26 mouse cellular contexts compared by ENCODE assay signal in the genomic region with DNA sequence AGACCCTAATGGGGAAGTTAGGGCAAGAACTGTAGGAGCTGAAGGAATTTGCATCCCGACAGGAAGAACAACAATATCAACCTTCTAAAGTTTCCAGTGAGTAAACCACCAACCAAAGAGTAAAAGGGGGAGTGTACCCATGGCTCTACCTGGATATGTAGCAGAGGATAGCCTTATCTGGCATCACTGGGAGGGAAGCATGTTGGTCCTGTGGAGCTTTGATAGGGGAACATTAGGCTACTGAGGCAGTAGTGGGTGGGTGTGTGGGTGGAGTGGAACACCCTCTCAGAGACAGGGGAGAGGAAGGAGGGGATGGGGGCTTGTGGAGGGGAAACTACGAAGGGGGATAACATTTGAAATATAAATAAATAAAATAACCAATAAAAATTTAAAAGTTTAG.
"Had no signal": no experiment of that assay in that cellular context is flagged by ENCODE, and none has a peak within 500 bp of the region (broad histone marks: within the 10 kb centered on the region; RNA-seq: fewer than 3 reads in every experiment).

No protein-coding gene starts in this region.

- H3K27me3 ChIP-seq: heart, embryonic 12.5 days; hindbrain, embryonic 12.5 days; kidney, embryonic 15.5 days; limb, embryonic 13.5 days; limb, embryonic 15.5 days; liver, embryonic 12.5 days had no signal

- H3K4me1 ChIP-seq: heart, embryonic 10.5 days; heart, embryonic 12.5 days; hindbrain, embryonic 10.5 days; hindbrain, embryonic 12.5 days; kidney, embryonic 15.5 days; limb, embryonic 13.5 days; limb, embryonic 15.5 days; liver, embryonic 12.5 days had no signal

- ATAC-seq: hindbrain, embryonic 16.5 days; intestine, embryonic 16.5 days; liver, embryonic 12.5 days had no signal

- H3K9me3 ChIP-seq: heart, embryonic 10.5 days; heart, embryonic 12.5 days; hindbrain, embryonic 10.5 days; hindbrain, embryonic 12.5 days; kidney, embryonic 15.5 days; limb, embryonic 13.5 days; limb, embryonic 15.5 days; liver, embryonic 12.5 days had no signal

- DNase-seq: gastrocnemius, postnatal 14 days; gastrocnemius, postnatal 36 days; heart, adult 11 months; heart, postnatal 10 days; heart, postnatal 4 days; kidney, adult 11 months; kidney, adult 2 months; kidney, adult 9 months; kidney, postnatal 14 days; kidney, postnatal 36 days; layer of hippocampus, adult 9-11 months; layer of hippocampus, postnatal 36 days; left cerebral cortex, postnatal 4 days had no signal

- H3K27ac ChIP-seq: heart, embryonic 10.5 days; hindbrain, embryonic 10.5 days; hindbrain, embryonic 12.5 days; hindbrain, embryonic 14.5 days; kidney, embryonic 15.5 days; kidney, postnatal 0 days; limb, embryonic 13.5 days; limb, embryonic 15.5 days; liver, embryonic 12.5 days; liver, embryonic 14.5 days had no signal

- H3K9ac ChIP-seq: heart, embryonic 12.5 days; hindbrain, embryonic 12.5 days; hindbrain, embryonic 14.5 days; kidney, embryonic 15.5 days; limb, embryonic 13.5 days; limb, embryonic 15.5 days; liver, embryonic 12.5 days; liver, embryonic 14.5 days had no signal

- H3K4me2 ChIP-seq: heart, embryonic 12.5 days; hindbrain, embryonic 12.5 days; hindbrain, embryonic 14.5 days; kidney, embryonic 15.5 days; limb, embryonic 13.5 days; limb, embryonic 15.5 days; liver, embryonic 12.5 days had no signal

- H3K36me3 ChIP-seq: heart, embryonic 10.5 days; heart, embryonic 12.5 days; hindbrain, embryonic 10.5 days; hindbrain, embryonic 12.5 days; kidney, embryonic 15.5 days; limb, embryonic 13.5 days; limb, embryonic 15.5 days; liver, embryonic 12.5 days had no signal

- H3K4me3 ChIP-seq: heart, embryonic 10.5 days; heart, embryonic 12.5 days; hindbrain, embryonic 10.5 days; hindbrain, embryonic 12.5 days; kidney, embryonic 15.5 days; limb, embryonic 13.5 days; limb, embryonic 15.5 days; liver, embryonic 12.5 days had no signal
